Mouse (Mus musculus) liver, postnatal 0 days (tissue): ENCODE results near the gene Tnip1. TPM values are rescaled to one million over a fixed set of nuclear protein-coding genes. Genes with fewer than 3 reads are reported as not detected.

Experiments
- ATAC-seq: fragments of 200-750 bp; cut with Nextera tagmentation; 2 replicates; pipeline ENCODE4 v1.8.0; 2017; ENCODE audit warnings: mild to moderate bottlenecking, moderate library complexity
- DNase-seq: peaks from one replicate; pipeline ENCODE4 v3.0.0-alpha.2; 2016
- H3K27ac ChIP-seq: fragments of 300-500 bp; sonication (generic); 2 replicates; pipeline ENCODE4 v1.5.1; 2014; ENCODE audit warnings: antibody characterized with exemption, moderate library complexity, mild to moderate bottlenecking, low read depth
- H3K27me3 ChIP-seq: fragments of 300-500 bp; sonication (generic); 2 replicates; pipeline ENCODE4 v1.6.1; 2014; ENCODE audit warnings: low read length, control low read depth, mixed read lengths; ENCODE audit not compliant: insufficient read depth
- H3K36me3 ChIP-seq: fragments of 300-500 bp; sonication (generic); replicated peaks from 2 replicates; pipeline ENCODE4 v1.6.1; 2014; ENCODE audit warnings: mild to moderate bottlenecking, control low read depth, low read length, moderate library complexity, mixed read lengths; ENCODE audit not compliant: insufficient read depth
- H3K4me1 ChIP-seq: fragments of 300-500 bp; sonication (generic); 2 replicates; pipeline ENCODE4 v1.6.1; 2014; ENCODE audit warnings: antibody characterized with exemption, mild to moderate bottlenecking, control low read depth; ENCODE audit not compliant: insufficient read depth
- H3K4me2 ChIP-seq: fragments of 300-500 bp; sonication (generic); 2 replicates; pipeline ENCODE4 v1.6.1; 2014; ENCODE audit warnings: low read depth, mild to moderate bottlenecking, low read length, moderate library complexity, mixed read lengths
- H3K4me3 ChIP-seq: fragments of 300-500 bp; sonication (generic); 2 replicates; pipeline ENCODE4 v1.5.1; 2014; ENCODE audit warnings: low read depth, low read length
- H3K9ac ChIP-seq: fragments of 300-500 bp; sonication (generic); replicated peaks from 2 replicates; pipeline ENCODE4 v1.6.1; 2014; ENCODE audit warnings: mild to moderate bottlenecking, moderate library complexity
- H3K9me3 ChIP-seq: fragments of 300-500 bp; sonication (generic); 2 replicates; pipeline ENCODE4 v1.6.1; 2016; ENCODE audit warnings: mild to moderate bottlenecking, control low read depth, low read length, mixed read lengths
- CTCF ChIP-seq: sonication (generic); IDR thresholded peaks from 2 replicates; pipeline ENCODE4 v1.5.1; 2016; ENCODE audit warnings: antibody characterized with exemption, low read depth
- EP300 ChIP-seq: IDR thresholded peaks from 2 replicates; pipeline ENCODE4 v1.6.1; 2016; ENCODE audit warnings: antibody characterized with exemption, low read depth, mild to moderate bottlenecking
- WGBS: fragments of 180-500 bp; shearing (Covaris S2); extraction: QIAGEN DNeasy Blood & Tissue Kit; methylation state at CpG from one replicate; pipeline ENCODE4 v1.1.7; 2014; ENCODE audit not compliant: insufficient replicate concordance; 5-methylcytosine and 5-hydroxymethylcytosine counted together
- polyA plus RNA-seq: library from polyadenylated mRNA; unstranded; fragments of >200 nt; fragmentation: Nextera tagmentation; extraction: Ambion mirVana; gene quantifications from 2 replicates; pipeline ENCODE4 v1.2.1, GENCODE M21; 2015

Tnip1 gene
- polyA plus RNA-seq, 1 experiment from 2014 or later = 5.2 TPM

DNA sequence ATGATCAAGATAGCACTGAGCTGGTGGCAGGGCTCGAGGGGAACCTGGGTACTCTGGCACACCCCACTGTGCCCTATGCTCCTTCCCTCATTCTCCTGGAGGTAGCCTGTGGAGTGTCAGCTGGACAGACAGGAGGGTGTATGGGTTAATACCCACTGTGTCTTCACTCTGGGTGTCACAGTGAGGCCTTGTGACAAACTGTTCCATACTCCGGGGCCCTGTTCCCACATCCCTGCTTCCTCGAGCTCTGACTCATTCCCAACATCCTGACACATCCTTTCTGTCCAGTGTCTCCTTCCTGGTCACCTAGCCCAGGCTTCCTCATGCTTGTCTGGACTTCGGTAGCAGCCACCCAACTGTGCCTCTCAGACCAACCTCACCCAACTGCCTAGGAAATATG, 56.3 kb downstream of the Tnip1 start:
- 55% methylated on average over 4 of the region's 4 CpGs for WGBS
- H3K27ac ChIP-seq = no peak overlapping the region
- H3K27me3 ChIP-seq = no peaks in the 10 kb centered on the region
- peaks cover 6% of the 10 kb centered on the region for H3K36me3 ChIP-seq
- no peak overlapping the region for H3K9ac ChIP-seq
- DNase-seq (no peak), ATAC-seq (no peak)
- H3K4me2 ChIP-seq = no peak overlapping the region
- H3K4me3 ChIP-seq = no peak overlapping the region
- H3K4me1 ChIP-seq = peaks cover 13% of the 10 kb centered on the region
- TF ChIP-seq EP300 (no peak), CTCF (no peak)
- no peaks in the 10 kb centered on the region for H3K9me3 ChIP-seq

DNA sequence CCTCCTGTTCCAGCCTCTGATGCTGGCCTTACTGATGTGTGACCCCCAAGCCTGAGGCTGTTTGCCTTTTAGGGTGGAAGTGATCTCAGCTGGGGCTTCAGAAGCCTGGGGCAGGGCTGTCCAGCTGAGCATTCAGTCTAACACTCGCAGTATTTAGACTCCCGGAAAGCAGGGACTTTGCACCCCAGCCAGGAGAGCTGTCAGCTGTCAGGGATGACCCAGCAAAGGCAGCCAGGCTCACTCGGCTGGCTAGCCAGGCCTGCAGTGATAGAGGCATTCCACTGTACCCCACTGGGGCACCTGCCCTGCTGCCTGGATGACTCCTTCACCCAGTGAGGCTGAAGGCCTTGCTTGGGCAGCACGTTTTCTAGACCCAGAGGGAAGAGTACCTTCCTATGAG, 56.8 kb downstream of the Tnip1 start:
- Histone ChIP-seq H3K4me2 (no peak overlapping the region), H3K9ac (no peak overlapping the region), H3K4me1 (peaks cover 13% of the 10 kb centered on the region), H3K27ac (no peak overlapping the region), H3K27me3 (no peaks in the 10 kb centered on the region), H3K9me3 (no peaks in the 10 kb centered on the region), H3K36me3 (peaks cover 5% of the 10 kb centered on the region), H3K4me3 (no peak overlapping the region)
- ATAC-seq = peak; percentile 56
- whole genome bisulfite sequencing = 55% methylated on average over 4 of the region's 4 CpGs
- TF ChIP-seq CTCF (no peak), EP300 (no peak)
- DNase-seq = no peak

DNA sequence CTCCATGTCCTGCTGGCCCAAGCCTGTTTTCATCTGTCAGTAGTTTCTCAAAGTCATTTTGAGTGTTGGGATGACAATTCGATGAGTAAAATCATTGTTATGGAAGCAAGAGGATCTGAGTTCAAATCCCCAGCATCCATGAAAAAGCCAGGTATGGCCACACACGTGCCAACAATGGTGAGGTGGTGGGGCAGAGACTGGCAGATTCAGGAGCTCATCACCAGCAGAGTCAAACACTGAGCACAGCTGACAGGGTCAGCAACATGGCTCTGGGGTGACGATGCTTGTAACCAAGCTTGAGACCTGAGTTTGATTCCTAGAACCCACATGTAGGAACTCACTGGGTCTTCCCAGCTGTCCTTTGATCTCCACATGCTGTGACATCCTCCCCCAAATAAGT, 57.6 kb downstream of the Tnip1 start:
- no peak for DNase-seq
- no peak overlapping the region for H3K4me3 ChIP-seq
- TF ChIP-seq CTCF (no peak), EP300 (no peak)

DNA sequence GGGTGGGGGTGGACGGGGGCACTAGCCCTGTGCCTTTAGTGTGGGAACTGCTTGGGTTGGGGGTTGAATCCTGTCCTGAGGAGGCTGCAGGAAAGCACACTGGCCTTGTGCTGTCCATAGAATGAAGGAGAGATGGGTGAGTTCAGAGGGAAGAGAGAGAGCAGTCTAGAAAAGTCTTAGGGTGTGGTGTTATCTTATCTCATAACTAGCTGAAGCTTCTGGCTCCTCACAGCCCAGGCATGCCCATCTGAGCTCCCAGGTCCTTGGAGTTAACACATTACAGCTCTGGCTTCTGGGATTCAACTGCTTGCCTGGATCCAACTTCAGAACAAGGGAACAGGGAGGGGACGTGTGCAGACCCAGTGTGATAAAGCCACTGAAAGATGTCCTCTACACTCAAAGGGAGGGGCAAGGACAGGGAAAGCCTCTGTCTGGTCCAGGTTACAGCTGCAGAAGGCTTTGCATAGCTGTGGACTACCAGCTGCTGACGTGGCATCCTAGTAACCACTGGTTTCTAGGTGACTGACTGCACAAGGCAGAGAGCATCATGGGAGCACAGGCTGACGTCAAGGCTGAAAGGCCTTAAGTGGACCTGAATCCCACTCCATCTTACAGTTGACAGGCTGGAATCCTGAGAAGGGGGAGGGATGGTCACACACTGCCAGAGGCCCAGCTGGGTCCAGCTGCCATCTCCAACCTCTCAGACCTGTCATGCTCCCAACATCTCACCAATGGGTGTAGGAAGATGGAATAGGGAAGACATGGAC, 58.6 kb downstream of the Tnip1 start:
- ATAC-seq (no peak), DNase-seq (no peak)
- 56% methylated on average over 4 of the region's 4 CpGs for WGBS
- peak overlapping the region; percentile 82 for H3K4me2 ChIP-seq
- H3K9ac ChIP-seq = no peak overlapping the region
- H3K9me3 ChIP-seq = no peaks in the 10 kb centered on the region
- H3K36me3 ChIP-seq = no peaks in the 10 kb centered on the region
- peaks cover 13% of the 10 kb centered on the region for H3K4me1 ChIP-seq
- TF ChIP-seq CTCF = no peak
- no peak for TF ChIP-seq EP300
- no peaks in the 10 kb centered on the region for H3K27me3 ChIP-seq
- no peak overlapping the region for H3K4me3 ChIP-seq
- H3K27ac ChIP-seq = no peak overlapping the region

More for the DNA sequence above, 57.6 kb downstream of the Tnip1 start:
- Histone ChIP-seq H3K4me1 (peaks cover 13% of the 10 kb centered on the region), H3K9me3 (no peaks in the 10 kb centered on the region), H3K27me3 (no peaks in the 10 kb centered on the region), H3K27ac (no peak overlapping the region), H3K36me3 (no peaks in the 10 kb centered on the region; the same call in 1 of the 2 replicates), H3K4me2 (no peak overlapping the region), H3K9ac (no peak overlapping the region)
- 72% methylated on average over 3 of the region's 3 CpGs for WGBS
- no peak for ATAC-seq

DNA sequence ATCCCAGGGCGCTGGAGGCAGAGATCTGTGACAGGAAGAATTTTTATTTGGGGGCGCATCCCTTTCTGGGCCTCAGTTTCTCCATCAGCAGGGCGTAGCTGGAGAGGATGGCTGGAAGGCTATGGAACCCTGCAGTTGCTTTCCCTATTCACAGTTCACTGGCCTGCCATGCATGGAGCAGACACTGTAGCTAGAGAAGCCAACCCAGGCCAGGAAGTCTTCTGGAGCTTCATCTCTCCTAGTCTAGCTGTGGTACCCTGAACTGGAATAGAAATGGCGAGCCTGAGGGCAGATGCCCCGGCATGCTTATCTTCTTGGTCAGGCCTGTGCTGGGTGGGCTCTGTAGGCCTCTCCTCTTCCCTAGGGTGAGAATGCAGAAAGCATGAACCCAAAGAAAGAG, 59.4 kb downstream of the Tnip1 start:
- Histone ChIP-seq H3K9me3 (no peaks in the 10 kb centered on the region), H3K36me3 (no peaks in the 10 kb centered on the region), H3K4me3 (peak overlapping the region; percentile 48), H3K4me1 (peaks cover 13% of the 10 kb centered on the region), H3K27me3 (no peaks in the 10 kb centered on the region), H3K4me2 (peak overlapping the region; percentile 82), H3K27ac (no peak overlapping the region), H3K9ac (peak overlapping the region; percentile 65)
- TF ChIP-seq CTCF = no peak
- TF ChIP-seq EP300 = no peak
- ATAC-seq (no peak), DNase-seq (no peak)
- 69% methylated on average over 5 of the region's 5 CpGs for WGBS

DNA sequence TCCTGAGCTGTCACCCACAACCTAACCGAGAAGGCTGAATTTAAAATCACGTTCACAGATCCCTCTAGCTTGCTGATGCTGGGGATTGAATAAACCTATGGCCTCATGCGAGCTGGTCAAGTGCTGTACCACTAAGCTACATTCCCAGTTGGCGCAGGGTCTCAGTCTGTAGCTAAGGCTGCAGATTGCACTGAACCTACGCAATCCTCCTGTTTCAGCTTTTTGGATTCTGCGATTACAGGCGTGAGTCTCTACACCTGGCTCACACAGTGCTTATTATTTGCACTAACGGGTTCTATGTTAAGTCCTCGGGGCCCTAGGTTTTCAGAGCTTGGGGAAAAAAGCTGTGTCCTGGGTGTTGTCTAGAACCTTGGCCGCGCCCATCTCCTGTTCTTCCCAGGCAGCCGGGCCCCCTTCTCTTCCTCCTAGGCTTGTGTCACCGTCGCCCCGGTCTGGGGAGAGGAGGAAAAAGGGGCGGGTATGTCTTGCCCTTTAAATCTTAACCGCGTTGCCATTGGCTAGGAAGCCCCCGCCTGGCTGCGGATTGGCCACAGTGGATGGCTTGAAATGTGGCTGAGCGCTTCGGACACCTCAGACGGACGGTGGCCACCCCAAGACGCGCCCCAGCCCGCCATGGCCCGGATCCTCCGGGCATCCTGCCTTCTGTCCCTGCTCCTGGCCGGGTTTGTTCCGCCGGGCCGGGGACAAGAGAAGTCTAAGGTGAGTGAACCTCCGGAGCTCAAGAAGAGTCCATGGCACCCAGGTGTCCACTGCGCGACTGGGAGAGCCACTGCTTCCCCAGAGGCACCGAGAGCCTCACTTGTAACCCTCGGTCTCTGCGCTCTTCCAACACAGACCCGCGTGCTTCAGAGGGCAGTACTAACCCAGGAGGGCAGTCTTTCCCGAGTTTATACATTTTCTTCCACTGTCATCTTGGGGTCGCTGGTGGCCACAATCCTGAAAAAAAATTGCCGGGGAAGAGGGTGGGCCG, 60.1 kb downstream of the Tnip1 start, which contains the start of gene Gpx3:
Gpx3 (plus strand) TSS at position 121 of the 991 bp plus-strand sequence.
- Histone ChIP-seq H3K4me2 (peak within 1 kb of the TSS; percentile 82), H3K36me3 (no peaks in the 10 kb centered on the region), H3K4me1 (peaks cover 13% of the 10 kb centered on the region), H3K9ac (peak within 1 kb of the TSS; percentile 65), H3K27me3 (no peaks in the 10 kb centered on the region), H3K9me3 (no peaks in the 10 kb centered on the region), H3K27ac (no peak within 1 kb of the TSS), H3K4me3 (peak within 1 kb of the TSS; percentile 48)
- TF ChIP-seq CTCF = no peak
- TF ChIP-seq EP300 = no peak
- ATAC-seq (peak; percentile 79), DNase-seq (peak; percentile 62)
- WGBS = 14% methylated on average over 42 of the region's 45 CpGs
